Mouse (Mus musculus) limb, embryonic 10.5 days (tissue): Measurements from ENCODE around the gene Nxn. TPM values are rescaled to one million over a fixed set of nuclear protein-coding genes. Genes with fewer than 3 reads are reported as not detected.

Source experiments
- DNase-seq: peaks from one replicate; pipeline ENCODE4 v3.0.0-alpha.2; 2017; ENCODE audit warnings: low spot score
- H3K27ac ChIP-seq: fragments of 300-500 bp; sonication (generic); 2 replicates; pipeline ENCODE4 v1.5.1; 2016; ENCODE audit warnings: mild to moderate bottlenecking
- H3K27me3 ChIP-seq: fragments of 300-500 bp; sonication (generic); 2 replicates; pipeline ENCODE4 v1.6.1; 2016; ENCODE audit warnings: low read depth, mild to moderate bottlenecking; ENCODE audit not compliant: poor library complexity, severe bottlenecking
- H3K36me3 ChIP-seq: fragments of 300-500 bp; sonication (generic); 2 replicates; pipeline ENCODE4 v1.6.1; 2016; ENCODE audit warnings: mild to moderate bottlenecking, moderate library complexity
- H3K4me1 ChIP-seq: fragments of 300-500 bp; sonication (generic); 2 replicates; pipeline ENCODE4 v1.6.1; 2016
- H3K4me3 ChIP-seq: fragments of 300-500 bp; sonication (generic); 2 replicates; pipeline ENCODE4 v1.5.1; 2016; ENCODE audit warnings: mild to moderate bottlenecking, moderate library complexity
- H3K9me3 ChIP-seq: fragments of 300-500 bp; sonication (generic); replicated peaks from 2 replicates; pipeline ENCODE4 v1.6.1; 2016; ENCODE audit warnings: mild to moderate bottlenecking
- WGBS: fragments of 180-500 bp; shearing (Covaris S2); methylation state at CpG from one replicate; pipeline ENCODE4 v1.1.7; 2016; 5-methylcytosine and 5-hydroxymethylcytosine counted together
- polyA plus RNA-seq: library from polyadenylated mRNA; unstranded; fragments of >200 nt; fragmentation: Nextera tagmentation; extraction: Ambion mirVana; gene quantifications from 2 replicates; pipeline ENCODE4 v1.2.1, GENCODE M21; 2016

The Nxn gene
- polyA plus RNA-seq, 1 experiment from 2014 or later = 53.3 TPM

- H3K36me3 ChIP-seq = peaks cover 8% of the 10 kb centered on the region; the same call in 1 of the 2 replicates
- no peak for DNase-seq
- WGBS = 84% methylated on average over 9 of the region's 9 CpGs
- H3K4me1 ChIP-seq = peaks cover 52% of the 10 kb centered on the region
- H3K27ac ChIP-seq = no peak overlapping the region
- no peaks in the 10 kb centered on the region for H3K27me3 ChIP-seq
- no peak overlapping the region for H3K4me3 ChIP-seq
- H3K9me3 ChIP-seq = no peaks in the 10 kb centered on the region
These were observed 61.7 kb downstream of the Nxn start for GRCm38 (mm10) chr11:76337236-76337635.

GRCm38 (mm10) chr11:76336224-76336623 lies 62.7 kb downstream of the Nxn start:
- no peak overlapping the region for H3K4me3 ChIP-seq
- no peak overlapping the region for H3K27ac ChIP-seq
- no peaks in the 10 kb centered on the region for H3K9me3 ChIP-seq
- H3K4me1 ChIP-seq = peaks cover 47% of the 10 kb centered on the region
- no peak for DNase-seq
- H3K27me3 ChIP-seq = no peaks in the 10 kb centered on the region
- peaks cover 8% of the 10 kb centered on the region; the same call in 1 of the 2 replicates for H3K36me3 ChIP-seq

DNA sequence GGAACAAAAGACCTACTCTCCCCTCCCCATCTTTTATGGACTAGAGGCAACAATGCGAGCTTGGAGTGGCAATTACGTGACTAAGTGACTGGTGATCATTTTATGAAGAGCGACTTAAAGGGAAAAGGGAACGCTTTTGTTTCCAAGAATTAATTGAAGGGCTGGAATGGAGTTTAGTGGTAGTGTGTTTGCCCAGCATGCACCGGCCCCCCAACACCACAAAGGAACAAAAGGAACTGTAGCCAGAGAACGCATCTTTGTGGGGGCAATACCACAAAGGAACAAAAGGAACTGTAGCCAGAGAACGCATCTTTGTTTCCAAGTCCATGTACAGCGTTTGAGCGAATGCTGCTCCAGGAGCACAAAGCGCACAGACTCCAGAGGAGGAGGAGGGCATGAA lies 64.0 kb downstream of the Nxn start:
- 91% methylated on average over 10 of the region's 10 CpGs for WGBS
- Histone ChIP-seq H3K27me3 (no peaks in the 10 kb centered on the region), H3K4me1 (peaks cover 46% of the 10 kb centered on the region), H3K9me3 (no peaks in the 10 kb centered on the region), H3K27ac (no peak overlapping the region), H3K4me3 (no peak overlapping the region), H3K36me3 (peaks cover 8% of the 10 kb centered on the region; the same call in 1 of the 2 replicates)
- no peak for DNase-seq

DNA sequence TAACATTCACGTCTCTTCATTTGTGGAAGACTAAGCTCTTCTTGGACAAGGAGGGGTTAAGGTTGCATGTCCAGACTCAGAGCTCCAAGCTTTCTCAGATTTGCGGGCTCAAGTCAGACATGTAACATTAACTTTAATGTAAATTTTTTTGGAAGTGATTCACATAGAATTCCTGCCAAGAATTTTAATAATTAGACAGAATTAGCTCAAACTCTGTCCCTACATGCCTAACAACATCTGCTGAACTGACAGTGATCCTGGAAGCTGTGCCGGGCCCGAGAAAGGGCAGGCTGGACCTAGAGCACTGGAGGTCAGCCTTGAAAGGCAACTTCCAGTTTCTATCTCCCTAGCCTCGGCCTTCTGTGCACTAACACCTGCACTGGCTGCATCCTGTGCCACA lies 66.7 kb downstream of the Nxn start:
- no peaks in the 10 kb centered on the region for H3K27me3 ChIP-seq
- 0 out of 2 replicates have a peak overlapping the region, but pooled peaks have one; percentile 9 for H3K27ac ChIP-seq
- DNase-seq = no peak
- peaks cover 8% of the 10 kb centered on the region; the same call in 1 of the 2 replicates for H3K36me3 ChIP-seq
- H3K4me3 ChIP-seq = no peak overlapping the region
- 63% methylated on average over 5 of the region's 5 CpGs for WGBS
- peaks cover 58% of the 10 kb centered on the region for H3K4me1 ChIP-seq
- H3K9me3 ChIP-seq = no peaks in the 10 kb centered on the region

GRCm38 (mm10) chr11:76328522-76329290 lies 70.2 kb downstream of the Nxn start:
- Histone ChIP-seq H3K4me3 (no peak overlapping the region), H3K4me1 (peaks cover 83% of the 10 kb centered on the region), H3K27me3 (no peaks in the 10 kb centered on the region), H3K27ac (no peak overlapping the region), H3K36me3 (no peaks in the 10 kb centered on the region), H3K9me3 (no peaks in the 10 kb centered on the region)
- WGBS = 43% methylated on average over 2 of the region's 2 CpGs
- DNase-seq = no peak

DNA sequence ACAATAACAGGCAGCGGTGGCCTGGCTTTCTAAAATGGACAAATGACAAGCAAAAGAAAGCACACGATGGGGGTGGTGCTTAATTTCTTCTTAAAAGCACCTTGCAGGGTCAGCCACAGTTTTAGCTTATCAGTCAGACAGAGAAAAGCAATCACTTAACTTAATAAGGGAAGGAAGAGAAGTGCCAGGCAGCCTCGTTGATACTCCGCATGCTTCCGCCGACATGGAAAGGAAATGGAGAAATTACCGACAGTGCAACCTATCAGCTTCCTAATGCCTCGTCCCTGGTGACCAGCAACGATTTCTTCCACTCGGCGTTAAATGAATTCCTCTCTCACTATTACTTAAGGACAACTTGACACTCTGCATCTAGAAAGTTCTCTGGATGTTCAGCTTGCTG lies 70.9 kb downstream of the Nxn start:
- DNase-seq = no peak
- Histone ChIP-seq H3K4me1 (peaks cover 89% of the 10 kb centered on the region), H3K9me3 (no peaks in the 10 kb centered on the region), H3K36me3 (no peaks in the 10 kb centered on the region), H3K4me3 (no peak overlapping the region), H3K27ac (peak overlapping the region; percentile 31; the same call in 1 of the 2 replicates), H3K27me3 (no peaks in the 10 kb centered on the region)
- WGBS = 57% methylated on average over 11 of the region's 11 CpGs

DNA sequence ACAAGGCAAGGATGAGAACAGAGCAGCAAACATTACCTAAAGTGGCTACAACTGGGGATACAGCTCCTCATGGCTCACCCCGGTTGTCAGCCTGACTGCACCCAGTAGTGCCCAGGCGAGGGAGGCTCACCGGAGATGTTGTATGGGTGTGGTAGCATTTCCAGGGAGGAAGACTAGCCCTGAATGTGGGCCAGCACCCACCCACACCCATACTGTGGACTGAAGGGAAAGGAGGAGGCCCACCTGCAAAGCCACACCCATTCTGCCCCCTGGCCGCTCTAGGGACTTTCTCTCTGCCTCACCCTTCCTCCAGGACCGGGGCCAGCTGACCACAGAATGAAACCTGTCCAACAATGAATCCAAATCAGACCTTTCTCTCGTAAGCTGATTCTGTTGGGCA lies 72.3 kb downstream of the Nxn start:
- Histone ChIP-seq H3K27ac (peak overlapping the region; percentile 56; the same call in 1 of the 2 replicates), H3K27me3 (no peaks in the 10 kb centered on the region), H3K9me3 (no peaks in the 10 kb centered on the region), H3K36me3 (0 out of 2 replicates have a peak, but pooled peaks cover 2% of the 10 kb centered on the region), H3K4me1 (peaks cover 92% of the 10 kb centered on the region), H3K4me3 (no peak overlapping the region)
- no peak for DNase-seq
- 84% methylated on average over 6 of the region's 6 CpGs for WGBS

DNA sequence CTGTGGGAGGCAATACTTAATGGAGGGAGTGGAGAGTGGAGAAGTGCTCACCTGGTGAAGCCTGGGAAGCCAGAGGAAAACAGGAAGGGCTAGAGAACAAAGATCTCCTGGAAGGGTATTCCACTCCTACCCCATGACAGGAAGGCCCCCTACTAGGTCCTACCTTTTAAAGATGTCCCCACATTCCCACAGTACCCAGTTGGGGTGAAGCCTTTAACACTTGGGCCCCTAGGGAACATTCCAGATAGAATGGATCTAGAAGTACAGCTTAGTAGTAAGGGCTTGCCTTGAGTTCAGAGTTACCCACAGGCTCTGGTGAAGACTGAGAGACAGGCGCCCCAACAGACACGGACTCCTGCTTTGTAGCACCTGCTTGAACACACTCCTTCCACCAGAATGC lies 72.9 kb downstream of the Nxn start:
- Histone ChIP-seq H3K4me1 (peaks cover 92% of the 10 kb centered on the region), H3K27ac (peak overlapping the region; percentile 36; the same call in 1 of the 2 replicates), H3K9me3 (no peaks in the 10 kb centered on the region), H3K36me3 (peaks cover 7% of the 10 kb centered on the region), H3K4me3 (no peak overlapping the region), H3K27me3 (no peaks in the 10 kb centered on the region)
- no peak for DNase-seq
- 82% methylated on average over 2 of the region's 2 CpGs for WGBS

GRCm38 (mm10) chr11:76324801-76325200 lies 74.1 kb downstream of the Nxn start:
- peak overlapping the region; percentile 88 for H3K27ac ChIP-seq
- 38% methylated on average over 9 of the region's 9 CpGs for WGBS
- H3K9me3 ChIP-seq = no peaks in the 10 kb centered on the region
- no peak for DNase-seq
- no peaks in the 10 kb centered on the region for H3K27me3 ChIP-seq
- no peak overlapping the region for H3K4me3 ChIP-seq
- H3K36me3 ChIP-seq = peaks cover 15% of the 10 kb centered on the region
- peaks cover 90% of the 10 kb centered on the region for H3K4me1 ChIP-seq

DNA sequence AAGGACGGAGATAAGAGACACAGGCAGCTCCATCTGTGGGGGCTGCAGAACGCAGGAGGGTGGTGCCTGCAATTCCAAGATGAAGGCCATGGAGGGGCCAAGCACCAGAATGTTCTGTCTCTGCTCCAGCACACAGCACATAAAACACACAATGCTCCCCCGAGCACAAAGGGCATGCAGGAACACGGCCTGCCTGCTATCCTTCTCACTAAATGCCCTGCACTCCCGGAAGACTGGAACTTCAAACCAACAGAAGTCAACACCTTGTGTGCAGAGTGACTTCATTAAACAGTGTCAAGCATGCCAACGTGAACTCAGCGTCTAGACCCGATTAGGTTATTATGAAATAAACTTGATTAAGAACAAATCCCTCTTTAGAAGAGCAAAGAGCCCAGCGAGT lies 74.7 kb downstream of the Nxn start:
- H3K4me1 ChIP-seq = peaks cover 90% of the 10 kb centered on the region
- H3K27ac ChIP-seq = peak overlapping the region; percentile 88
- 30% methylated on average over 9 of the region's 9 CpGs for WGBS

GRCm38 (mm10) chr11:76322939-76323338 lies 76.0 kb downstream of the Nxn start:
- Histone ChIP-seq H3K4me1 (peaks cover 87% of the 10 kb centered on the region), H3K4me3 (no peak overlapping the region), H3K36me3 (peaks cover 15% of the 10 kb centered on the region), H3K27me3 (no peaks in the 10 kb centered on the region), H3K9me3 (no peaks in the 10 kb centered on the region), H3K27ac (peak overlapping the region; percentile 88)
- DNase-seq = no peak
- WGBS = 76% methylated on average over 5 of the region's 5 CpGs

More for the DNA sequence above, 74.7 kb downstream of the Nxn start:
- H3K4me3 ChIP-seq = no peak overlapping the region
- H3K9me3 ChIP-seq = no peaks in the 10 kb centered on the region
- peak; percentile 57 for DNase-seq
- H3K36me3 ChIP-seq = peaks cover 15% of the 10 kb centered on the region
- no peaks in the 10 kb centered on the region for H3K27me3 ChIP-seq

DNA sequence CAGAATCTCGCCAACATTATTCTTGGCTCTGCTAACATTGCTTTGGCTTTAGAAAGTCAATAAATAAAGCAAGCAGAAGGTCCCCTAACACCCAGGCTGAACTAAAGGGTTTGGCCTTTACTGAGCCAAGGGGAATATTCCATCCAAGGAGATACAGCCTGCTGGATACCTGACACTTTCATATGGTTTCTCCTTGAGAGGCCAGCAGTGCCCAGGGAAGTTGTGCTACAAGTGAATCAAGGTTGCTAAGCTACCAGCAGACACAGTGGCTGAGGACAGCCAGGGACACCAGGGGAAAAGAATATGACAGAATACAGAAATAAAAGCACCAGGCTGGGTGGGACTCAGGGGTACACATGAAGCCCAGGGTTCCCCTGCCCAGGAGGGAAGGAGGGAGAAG lies 76.9 kb downstream of the Nxn start:
- Histone ChIP-seq H3K27ac (peak overlapping the region; percentile 88), H3K27me3 (no peaks in the 10 kb centered on the region), H3K36me3 (peaks cover 15% of the 10 kb centered on the region), H3K9me3 (no peaks in the 10 kb centered on the region), H3K4me3 (no peak overlapping the region), H3K4me1 (peaks cover 84% of the 10 kb centered on the region)
- 89% methylated on average over 1 of the region's 1 CpGs for WGBS
- no peak for DNase-seq

DNA sequence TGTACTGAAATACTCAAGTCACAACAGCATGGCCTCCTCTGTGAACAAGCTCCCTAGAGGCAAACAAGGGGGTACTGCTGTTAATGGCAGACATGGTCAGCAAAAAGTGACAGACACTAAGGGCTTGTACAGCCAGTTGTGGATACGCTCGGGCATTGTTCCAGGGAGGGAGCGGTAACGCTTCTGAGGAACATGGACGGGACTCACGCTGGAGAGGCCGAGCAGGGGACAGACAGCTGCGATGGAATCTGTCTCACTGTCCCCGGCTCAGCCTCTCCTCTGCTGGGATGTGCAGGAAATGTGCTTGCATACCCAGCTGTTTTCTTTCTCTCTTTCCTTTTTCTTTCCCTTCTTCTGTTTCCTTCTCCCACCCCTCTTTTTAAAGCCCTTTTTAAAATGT lies 78.5 kb downstream of the Nxn start:
- Histone ChIP-seq H3K4me3 (no peak overlapping the region), H3K9me3 (no peaks in the 10 kb centered on the region), H3K27me3 (no peaks in the 10 kb centered on the region), H3K27ac (peak overlapping the region; percentile 72), H3K4me1 (peaks cover 68% of the 10 kb centered on the region), H3K36me3 (peaks cover 15% of the 10 kb centered on the region)
- no peak for DNase-seq
- 94% methylated on average over 9 of the region's 9 CpGs for WGBS
